Mouse (Mus musculus) frontal cortex, postnatal 14 days (tissue): ENCODE measurements at regions not wholly inside any gene's neighbourhood (a gene's known extent, or its start where the extent isn't known, plus 50 kb on each side); places are given as distances from the start of the nearest gene placed in this dataset.

Source experiments
- DNase-seq, 2 experiments: peaks; one replicate each; pipeline ENCODE4 v3.0.0; 2022; ENCODE audit warnings: low spot score in 2 of 2

DNA sequence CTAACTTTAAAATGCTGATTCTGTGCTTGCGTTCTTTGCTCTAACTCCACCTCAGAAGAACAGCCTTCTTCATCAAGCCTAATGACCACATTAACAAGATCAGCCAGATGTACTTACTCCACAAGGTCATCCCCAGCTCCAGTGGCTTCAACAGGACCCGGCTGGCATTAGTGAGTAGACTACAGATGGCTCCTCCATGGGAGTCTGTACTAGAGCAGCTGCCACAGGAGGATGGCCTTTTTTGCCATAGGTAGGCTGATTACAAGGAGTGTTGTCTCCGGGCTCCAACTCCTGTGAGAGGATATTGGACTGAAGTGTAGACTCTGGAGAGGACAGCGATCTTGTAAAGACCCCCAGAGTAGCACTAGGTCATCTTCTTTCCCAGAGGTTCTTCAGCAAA, 729.7 kb downstream of the Galc start:
- no peak for DNase-seq

DNA sequence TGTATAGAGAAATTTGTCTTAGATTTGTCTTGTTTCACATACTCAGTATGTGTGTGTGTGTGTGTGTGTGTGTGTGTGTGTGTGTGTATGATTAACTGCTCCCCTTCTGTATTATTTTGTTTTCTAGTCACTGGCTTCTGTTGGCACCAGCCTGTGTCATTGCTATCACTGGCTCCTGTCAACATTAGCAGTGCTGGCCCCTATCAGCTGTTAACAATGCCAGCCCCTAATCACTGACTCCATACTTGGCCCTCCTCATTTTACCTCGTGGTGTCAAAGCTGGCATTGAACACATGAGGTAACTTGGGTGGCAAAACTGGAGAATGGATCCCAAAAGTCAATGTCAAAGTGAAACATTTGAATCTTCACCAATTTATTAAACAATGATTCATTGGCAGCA, 733.3 kb downstream of the Galc start:
- DNase-seq, result no peak

DNA sequence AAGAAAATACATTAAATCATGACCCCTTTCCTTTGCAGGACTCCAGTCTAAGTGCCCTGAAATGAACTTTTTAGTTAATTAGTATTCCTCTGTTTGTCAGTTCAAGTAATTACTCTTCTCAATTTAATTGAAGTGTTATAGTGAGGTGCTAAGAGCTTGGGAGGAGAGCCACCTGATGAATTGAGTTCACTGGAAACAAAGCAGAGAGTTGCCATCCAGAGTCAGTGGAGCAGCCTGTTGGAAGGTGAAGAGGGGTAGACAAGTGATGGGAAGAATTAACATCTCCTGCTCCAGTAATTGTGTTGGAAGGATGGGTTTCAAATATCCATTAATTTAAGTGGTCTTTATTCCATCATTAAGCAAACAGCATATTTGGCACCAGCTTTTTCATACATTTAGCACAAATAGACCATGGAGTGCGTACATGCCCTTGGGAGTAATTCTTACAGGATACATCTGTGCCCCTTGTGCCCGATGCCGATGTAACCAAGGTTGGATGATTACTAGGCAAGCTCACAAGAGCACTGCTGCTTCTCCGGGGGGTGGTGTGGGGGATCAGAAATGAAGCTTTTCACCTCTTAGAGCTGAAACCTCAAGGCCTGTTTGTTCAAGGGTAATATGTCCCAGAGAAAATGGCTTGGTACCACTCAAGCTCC, 739.3 kb downstream of the Galc start:
- DNase-seq, result no peak

DNA sequence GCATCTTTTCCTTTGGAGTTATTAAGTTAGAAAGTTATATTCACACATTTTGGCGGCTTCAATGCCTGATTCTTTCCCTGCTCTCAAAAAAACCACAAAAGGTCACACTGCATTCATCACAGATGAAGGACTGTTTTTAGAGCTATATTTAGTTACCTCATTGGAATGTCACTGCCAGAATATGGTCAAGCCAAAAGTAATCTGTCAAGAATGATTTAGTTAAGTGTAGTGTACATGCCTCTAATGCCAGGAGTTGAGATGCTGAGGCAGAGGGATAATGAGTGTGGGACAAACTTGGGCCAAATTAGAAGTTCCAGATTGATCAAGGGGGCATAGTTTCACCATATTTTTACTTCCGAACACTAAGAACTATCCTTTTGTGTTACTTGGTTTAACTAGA, 741.7 kb downstream of the Galc start:
- no peak for DNase-seq

DNA sequence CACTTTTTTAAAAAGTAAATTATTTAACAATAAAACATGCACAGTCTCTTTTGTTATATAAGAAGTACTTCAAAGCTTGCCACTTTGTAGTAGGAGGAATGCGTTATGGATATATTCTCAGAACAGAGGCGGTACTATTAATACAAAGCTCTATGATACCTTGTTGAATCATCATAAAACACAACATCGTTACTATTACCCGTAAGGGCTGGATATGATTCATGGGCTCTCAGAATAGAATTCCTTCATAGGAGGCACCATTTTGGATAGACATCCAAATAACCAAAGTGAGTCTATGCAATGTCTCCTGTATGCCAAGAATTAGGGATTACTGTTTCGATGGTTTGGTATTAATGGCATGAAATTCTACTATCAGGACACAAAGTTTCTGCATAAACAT, 743.5 kb downstream of the Galc start:
- no peak for DNase-seq

DNA sequence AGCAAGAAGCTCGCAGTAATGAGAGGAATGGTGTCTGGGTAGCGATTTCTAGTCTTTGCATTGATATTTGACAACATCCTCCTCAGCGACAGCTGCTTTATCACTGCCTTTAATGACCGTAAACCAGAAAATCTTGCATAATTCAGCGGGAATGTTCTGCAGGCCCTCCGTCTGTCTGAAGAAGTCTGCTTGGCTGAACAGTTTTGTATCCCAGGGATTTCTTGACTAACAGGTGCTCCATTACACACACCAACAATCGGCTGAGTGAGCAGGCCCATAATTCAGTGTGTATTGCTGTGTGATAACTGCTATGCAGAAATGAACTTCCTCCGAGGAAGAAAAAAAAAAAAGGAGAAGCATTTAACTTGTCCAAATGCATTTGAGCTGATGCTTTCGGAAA, 747.4 kb downstream of the Galc start:
- DNase-seq, result no peak

DNA sequence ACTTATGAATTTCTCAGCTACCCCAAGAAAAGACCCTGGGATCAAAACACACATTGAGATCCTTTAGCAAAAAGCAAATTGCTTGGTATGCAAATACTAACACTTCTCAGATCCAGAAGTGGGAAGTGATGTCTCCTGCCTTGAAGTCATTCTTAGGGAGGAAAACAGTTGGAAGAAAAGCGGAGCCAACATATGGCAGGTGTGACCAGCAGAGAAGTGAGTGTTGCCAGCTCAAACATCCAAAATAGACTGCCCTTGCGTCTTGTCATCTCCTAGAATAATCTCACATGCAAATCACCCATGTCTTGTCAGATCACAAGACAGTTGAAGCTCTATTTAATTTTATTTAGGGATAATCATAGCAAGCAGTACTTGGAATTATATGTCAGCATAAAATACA, 757.8 kb downstream of the Galc start:
- DNase-seq, result peak; percentile 8 to 26

DNA sequence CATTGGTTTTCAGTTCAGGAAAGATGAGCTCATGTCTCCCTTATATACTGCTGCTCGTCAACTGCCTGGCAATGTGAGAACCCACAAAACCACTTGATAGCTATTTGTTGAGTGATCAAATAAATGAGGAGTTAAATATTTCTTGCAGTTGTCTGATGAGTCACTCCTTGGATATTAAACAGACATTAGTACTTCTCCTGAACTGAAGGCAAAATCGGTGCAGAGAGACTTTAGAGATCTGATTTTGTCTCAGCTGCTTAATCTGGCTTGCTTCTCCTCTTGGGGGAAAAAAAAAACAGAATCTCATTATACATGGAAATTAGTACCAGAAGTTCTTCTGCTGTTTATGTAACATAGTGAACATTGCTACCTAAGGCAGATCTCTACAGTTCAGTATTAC, 775.7 kb downstream of the Galc start:
- no peak for DNase-seq

DNA sequence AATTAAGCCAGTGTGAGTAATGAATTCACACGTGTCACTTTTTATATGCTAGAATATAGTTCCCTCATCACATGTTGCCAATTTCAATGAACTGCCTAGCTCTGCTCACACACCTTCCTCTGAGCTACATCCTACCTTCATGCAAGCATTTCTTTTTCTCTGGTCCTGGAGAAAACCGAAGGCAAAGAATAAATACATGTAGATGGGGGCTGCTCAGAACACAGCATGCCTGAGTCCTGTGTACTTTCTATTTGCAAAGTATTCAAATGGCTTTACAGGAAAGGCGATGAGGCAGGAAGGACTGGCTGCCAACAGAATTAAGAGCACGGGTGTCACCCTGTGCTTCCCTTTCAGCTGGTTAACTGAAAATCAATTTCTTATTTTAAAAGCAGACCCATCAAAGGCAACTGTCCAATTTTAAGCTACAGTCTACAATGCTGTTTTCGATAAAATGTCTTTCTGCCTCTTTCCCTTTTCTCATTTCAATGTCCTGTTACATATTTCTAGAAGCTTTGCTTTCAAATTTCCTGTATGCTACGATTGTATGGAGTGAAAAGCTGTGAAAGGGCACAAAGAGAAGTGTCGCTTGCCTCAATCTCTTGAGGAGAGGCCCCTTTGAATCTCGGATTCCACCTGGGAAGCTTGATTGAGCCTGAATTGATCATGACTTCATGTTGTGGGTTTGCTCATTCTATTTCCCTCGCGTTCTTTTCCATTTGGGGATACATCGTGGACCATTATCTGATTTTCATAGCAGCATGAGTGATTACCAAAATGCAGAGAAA, 782.6 kb downstream of the Galc start:
- no peak for DNase-seq

DNA sequence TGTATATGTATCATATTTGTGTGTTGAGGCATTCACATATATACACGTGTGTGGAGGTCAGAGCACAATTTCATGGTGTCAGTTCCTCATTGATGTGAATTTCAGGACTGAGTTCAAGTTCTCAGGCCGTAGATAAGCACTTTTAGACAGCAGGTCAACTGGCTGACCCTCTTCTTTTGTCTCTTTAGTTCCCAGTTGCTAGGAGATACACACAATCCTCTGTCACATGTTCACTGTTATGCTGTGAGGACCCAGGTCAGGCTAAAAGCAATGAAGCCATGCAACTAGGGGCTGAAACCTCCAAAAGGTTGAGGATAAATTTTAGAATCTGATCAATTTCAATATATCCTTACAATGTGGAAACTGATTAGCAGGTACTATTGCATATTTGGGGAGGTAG, 783.5 kb downstream of the Galc start:
- no peak for DNase-seq

DNA sequence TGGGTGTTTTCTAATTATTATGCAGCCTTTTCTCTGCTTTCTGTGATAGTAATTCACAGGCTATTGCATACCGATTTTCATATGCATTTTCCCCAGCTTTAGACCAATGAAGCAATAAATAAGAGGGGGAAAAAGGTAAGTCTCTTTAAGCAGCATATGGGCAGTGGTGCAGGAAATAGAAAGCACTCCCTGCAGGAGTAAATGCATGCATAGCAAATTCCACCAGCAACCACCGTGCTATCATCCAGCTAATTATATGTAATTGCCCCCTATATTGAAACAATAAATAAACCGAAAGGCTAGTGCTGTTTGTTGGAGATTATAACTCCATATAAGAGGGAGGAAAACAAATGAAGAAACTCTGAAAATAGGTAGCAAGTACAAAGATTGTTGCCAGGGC, 790.1 kb downstream of the Galc start:
- no peak for DNase-seq

DNA sequence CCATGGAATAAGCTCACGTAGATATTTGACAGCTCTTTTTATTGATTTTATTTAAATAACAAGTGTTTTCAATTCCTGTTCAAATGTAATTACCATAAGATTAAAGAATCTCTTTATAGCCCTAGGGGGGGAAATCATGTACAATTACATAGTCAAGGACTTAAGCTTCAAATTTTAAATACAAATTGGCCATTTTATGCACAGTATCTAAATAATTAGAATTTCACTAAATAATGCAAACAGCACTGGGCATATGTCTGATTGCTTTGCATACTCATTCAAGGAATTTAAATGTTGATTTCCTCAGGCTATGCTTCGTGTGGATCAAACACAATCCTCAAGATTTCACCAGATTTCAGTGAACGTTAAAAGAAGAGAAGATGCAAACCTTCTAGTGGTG, 823.1 kb downstream of the Galc start:
- DNase-seq, result no peak

DNA sequence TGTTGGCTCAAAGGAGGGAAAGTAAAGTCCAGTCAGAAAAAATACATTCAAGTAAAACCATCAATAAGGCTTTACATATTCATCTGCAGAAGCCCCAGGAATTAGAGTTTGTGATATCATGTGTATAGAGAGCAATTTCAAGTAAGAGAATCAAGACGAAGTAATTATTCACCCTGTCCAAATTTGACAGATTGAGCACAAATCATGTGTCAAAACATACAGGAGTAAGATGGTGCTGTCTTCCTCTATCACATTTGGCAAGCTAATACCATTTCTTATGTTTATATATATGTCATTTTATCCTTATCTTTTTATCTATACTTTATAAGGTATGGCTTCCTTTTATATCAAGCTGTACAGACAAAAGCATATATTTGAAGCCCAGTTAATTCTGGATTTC, 825.2 kb downstream of the Galc start:
- no peak for DNase-seq

DNA sequence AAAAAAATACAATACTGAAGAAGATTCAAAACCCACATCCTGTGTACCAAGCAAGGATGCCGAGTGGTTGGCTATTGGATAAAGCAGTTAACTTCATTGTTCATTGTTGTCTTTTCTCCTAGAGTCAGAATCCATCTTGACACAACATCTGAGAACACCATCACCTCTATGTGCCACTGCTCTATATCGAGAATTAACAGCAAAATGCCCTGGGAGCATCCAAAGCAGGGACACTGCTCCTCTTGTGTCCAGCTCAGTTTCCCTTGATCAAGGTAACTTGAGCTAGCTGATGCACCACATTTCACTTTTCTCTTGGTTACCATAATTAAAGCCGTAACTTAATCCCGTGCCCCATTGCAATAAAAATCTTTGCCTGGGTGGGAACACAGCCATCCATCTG, 826.6 kb downstream of the Galc start:
- no peak for DNase-seq

DNA sequence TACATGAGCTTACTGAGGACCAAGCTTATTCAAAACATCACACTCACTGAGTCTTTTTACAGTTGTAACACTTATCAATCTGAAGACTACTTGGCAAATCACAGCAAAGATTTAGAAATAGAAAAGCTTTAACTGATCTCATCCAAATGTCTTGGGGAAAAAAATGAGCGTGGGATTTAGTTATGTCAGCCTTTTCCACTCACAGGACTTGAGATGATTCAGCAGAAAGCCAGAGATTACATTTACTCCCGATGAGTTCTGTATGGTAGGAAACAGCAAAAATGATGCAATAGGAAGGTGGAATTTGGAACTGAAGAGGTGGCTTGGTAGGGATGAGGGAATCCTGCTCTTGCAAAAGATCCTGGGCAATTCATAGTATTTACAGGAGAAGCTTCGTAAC, 831.0 kb downstream of the Galc start:
- no peak for DNase-seq

DNA sequence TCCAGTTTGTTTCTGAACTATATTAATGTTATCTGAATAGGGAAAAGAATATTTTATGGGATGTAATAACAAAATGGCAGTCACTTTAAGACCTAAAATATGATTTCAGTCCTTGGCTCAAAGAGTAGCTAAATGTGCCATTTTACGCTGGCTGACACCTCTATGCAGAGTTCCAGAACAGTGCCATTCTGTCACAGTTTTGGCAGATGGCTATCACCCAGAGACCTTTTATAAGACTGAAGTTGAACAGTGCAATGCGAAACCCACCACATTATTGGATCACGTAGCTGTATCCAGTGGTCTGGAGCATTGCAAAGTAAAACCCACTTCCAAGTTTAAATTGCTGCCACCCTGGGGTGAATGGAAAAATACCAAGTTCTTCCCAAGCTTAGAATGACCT, 834.5 kb downstream of the Galc start:
- no peak for DNase-seq

DNA sequence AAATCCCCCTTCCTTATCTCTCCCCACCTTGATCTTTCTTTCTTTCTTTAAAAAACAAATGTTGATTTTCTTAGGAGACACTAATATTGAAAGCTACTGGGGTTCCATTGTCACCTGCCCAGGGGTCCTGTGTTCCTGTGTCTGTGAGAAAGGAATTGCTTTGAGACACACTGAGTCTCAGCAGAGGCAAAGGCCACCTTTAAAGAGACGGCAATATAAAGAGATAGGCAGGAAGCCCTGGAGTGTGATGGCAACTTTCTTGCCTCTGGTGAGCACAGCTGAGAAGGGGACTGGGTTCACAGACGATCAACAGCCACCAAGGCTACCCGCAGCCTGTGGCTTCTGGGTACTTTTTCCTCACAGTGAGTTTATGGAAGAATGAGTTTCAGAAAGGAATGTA, 855.8 kb downstream of the Galc start:
- no peak for DNase-seq

DNA sequence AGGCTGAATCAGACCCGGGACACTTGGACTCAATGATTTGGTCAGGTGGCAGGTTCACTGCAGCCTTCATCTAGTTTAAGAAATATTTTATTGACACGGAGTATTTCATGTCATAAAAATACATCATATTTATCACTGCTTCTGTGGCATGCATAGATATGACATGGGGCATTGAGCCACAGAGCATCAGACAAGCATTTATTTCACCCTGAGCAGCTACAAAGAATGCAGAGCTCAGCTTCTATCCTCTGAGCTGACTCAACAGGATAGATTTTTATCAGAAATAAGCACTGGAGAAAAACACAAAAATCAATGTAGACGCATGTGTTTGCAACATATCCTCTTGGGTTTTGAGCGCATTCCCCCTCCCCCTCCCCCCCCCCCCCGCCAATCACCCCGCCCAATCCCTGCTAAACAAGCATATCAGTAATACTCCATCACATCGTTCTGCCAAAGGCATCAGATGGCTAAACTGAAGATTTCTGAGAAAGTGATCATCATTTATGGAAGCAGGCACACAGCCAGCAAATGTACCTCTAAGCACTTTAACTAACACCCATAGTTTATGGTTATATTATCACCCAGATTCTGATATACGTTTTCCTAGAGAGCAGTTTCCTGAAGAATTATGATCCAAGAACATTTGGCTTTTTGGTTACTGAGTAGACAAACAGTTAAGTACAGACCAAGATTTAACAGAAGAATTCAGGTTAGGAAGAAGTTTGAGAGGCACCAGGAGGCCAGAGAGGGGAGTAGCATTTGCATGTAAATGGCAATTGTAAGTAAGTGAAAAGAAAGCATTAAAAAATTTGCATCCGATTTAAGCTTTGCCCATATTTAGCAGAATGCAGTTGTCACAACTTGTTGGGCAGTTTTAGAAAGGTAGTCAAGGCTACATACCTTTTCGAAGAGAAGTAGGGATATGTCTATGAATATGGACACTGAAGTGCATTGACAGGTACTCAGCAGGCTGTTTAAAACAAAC, 856.6 kb downstream of the Galc start:
- no peak for DNase-seq

DNA sequence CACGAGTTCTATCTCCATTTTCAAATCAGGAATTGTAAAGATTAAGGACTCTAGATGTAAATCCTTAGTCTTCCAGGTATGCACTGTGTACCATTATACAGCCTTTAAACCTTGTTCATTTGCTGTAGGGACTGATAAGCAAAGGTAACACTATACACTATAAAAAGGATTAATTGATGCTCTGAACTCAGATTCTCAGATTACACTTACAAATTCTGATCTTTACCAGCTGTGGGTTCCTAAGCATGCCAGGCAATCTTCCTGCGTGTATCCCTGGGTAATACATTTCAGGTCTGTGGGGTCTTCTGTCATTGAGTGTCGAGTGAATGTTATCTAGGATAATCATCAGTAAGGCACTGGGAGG, 860.7 kb downstream of the Galc start:
- no peak for DNase-seq

DNA sequence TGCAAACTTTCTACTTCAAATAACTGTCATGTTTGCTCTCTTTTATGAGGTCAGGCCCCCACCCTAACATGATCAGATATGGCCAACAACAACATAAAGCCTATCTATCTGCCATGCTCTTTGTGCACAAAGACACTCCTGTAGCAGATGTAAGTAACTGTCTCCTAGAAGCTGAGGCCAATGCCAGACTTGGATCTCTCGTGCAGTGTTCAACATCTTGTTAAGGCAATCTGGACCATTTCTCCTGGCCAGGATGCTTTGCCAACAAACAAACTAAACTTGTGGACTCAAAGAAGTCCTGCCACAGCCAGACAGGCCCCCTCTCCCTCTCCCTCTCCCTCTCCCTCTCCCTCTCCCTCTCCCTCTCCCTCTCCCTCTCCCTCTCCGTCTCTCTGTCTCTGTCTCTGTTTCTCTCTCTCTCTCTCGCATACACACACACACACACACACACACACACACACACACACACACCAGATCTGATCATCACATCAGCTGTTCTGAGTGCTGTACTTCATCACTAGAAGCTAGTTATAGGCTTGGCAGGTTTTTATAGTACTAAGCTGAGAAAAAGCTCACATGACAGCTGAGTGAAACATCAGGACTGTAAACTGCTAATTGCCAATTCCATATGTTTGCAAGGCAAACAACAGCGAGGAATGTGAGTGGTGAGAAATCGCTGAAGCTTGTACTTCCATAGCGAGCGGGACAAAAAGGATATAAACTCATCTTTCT, 861.2 kb downstream of the Galc start:
- DNase-seq, result no peak

DNA sequence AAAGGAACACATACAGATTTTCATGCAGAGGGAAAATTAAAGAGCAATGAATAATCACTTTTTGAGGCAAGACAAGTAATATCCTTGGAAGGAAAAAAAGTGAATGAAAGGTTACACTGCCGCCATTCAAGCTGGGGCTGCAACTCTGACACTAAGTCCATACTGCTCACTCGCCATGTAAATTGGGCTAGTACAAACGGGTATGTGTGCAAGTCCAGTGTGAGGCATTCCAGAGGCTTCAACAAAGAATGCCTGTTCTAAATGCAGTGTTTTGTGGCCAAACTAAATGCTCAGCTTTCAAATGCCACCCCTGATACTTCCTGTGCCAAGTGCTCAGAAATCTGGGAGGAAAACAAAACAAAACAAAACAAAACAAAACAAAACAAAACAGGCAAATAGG, 897.5 kb downstream of the Galc start:
- no peak for DNase-seq

DNA sequence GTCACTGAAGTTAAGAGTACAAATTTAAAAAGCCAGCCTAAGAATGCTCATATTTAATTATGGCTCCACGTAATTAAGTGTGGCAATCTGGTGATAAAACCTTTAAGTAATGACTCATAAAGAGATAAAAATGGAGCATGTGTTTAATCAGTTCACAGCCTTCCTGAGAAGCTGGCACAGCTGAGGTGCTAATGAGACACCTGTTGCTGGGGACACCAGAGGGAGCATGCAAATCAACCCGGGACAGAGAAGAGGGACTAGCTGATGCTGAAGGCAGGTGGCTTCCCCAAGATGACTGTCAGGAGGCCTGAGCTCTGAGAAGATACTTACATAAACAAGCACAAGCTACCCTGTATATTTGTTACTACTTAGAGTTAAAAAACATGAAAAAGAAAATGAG, 898.6 kb downstream of the Galc start:
- peak in 1 of 2 experiments; percentile 4 for DNase-seq
